Mouse (Mus musculus) frontal cortex, adult (tissue): ENCODE measurements around the gene Olfm2.

ENCODE experiments used
- ATAC-seq: cut with Nextera tagmentation; 2 replicates; pipeline ENCODE4 v1.9.2; 2017; ENCODE audit warnings: mild to moderate bottlenecking, moderate library complexity, mixed read lengths; ENCODE audit not compliant: low TSS enrichment

Gene Olfm2

DNA sequence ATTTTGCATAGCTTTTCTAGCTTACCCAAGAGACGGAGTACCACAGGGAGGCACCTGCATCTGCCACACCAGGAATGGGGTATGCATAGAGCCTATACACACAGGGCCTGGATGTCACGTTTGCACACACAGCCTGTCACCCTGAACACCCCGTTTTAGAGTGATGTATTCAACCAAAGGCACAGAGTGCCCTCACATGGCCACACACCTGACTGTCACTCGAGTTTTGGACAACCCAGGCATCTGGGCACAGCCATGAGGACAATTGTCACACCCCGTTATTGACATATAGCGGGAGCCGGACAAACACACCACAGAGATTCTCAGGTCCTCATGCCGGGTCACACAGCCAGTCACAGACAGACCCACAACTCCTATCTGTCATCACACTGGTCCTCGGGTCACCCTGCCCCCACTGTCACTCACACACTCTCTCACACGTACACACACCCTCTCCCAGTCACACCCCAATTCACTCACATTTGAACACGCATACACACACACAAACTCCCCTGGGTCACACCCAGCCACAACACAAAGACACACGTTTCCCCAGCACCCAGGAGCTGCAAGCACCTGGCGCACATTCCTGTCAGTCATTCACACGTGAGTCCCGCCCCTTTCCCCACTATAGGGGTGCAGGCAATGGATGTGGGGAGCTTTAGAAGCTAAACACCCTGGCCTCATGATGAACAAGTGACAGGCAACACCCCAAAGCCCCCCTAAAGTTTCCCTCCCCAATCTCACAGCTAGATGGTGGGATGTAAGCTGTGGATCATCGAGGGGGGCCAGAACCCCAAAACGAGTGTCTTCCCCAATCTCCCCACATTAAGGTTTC is 801 bp downstream of the Olfm2 start:
- ATAC-seq = no peak

DNA sequence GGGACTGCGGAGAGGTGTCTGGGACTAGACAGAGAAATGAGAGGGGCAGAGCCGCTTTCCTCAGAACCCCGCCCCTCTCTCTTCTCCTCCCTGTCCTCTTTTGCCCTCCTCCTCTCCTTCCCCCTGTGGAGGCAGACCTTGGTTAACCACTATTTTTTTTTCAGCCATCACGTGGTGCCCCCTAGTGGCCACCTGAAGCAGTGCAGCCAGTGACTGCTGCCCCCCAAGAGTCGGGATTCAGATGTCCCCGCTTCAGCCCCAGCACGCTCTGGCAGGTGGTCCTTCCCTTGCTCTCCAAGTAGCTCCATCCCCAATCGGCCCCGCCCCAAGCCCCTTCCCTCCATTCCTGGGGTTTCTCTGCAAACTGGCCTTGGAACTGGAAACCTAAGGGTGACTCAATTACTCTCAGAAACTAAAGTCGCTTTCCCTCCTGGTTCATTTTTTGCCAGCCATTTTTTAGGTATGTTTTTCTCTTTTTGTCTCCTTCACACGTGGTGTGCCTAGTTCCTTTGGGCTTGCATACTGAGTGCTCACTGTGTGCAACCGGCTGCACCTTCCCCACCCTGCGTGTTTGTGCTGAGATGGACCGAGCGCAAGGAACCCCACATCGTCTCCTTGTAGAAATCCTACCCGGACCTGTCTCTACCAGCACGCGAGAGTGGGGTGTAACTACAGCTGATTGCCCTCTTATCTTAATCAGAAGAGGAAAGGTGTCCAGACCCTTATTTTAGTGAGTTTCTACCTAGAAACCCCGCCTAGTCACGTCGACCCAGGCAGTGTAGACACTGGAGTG is 2.0 kb downstream of the Olfm2 start:
- ATAC-seq = 0 out of 2 replicates have a peak, but pooled peaks have one; percentile 9

DNA sequence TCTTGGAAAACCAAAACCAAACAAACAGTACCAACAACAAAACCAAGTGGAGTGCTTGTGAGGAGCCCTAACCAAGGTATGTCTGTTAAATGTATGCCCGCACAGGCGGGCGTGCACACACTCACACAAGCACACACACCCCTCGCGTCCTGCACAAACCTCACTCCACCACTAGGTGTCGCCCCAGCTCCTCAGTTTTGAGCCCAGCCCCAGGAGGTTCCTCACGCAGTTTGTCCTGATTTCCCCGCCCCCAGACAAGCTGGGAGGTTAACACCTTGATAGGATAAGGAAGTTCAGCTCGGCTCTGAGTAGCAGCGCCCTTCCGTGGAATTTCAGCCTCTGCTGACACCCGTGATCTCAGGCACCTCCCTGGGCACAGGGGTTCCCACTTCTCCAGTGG is 5.7 kb downstream of the Olfm2 start:
- peak; percentile 75 for ATAC-seq

DNA sequence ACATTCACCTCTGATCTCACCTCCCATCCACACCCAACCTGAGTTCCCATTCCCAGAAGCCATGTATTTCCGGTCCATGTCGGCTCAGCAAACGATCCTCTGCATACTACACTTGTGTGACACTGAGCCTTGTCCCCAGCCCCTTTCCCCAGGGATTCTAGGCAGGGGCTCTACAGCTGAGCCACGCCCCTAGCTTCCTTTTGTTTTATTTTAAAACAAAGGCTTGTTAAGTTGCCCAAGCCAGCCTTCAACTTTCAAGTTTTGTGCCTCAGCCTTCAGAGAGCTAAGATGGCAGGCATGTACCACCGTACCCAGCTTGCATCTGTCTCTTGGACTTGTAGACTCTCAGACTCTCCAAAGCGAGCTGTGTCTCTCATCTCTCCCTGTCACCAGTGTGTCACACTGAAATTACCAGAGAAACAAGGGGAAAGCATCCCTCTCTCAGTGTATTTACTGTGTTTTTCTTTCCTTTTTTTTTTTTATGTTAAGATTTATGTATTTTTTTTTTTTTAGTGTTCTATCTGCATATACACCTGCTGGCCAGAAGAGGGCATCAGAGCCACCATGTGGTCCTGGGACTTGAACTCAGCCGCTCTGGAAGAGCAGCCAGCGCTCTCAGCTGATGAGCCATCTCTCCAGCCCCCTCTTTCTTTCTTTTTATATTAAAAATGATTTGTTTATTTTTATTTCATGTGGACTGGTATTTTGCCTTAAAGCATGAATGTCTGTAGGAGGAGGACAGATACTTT is 7.7 kb downstream of the Olfm2 start:
- ATAC-seq = no peak

DNA sequence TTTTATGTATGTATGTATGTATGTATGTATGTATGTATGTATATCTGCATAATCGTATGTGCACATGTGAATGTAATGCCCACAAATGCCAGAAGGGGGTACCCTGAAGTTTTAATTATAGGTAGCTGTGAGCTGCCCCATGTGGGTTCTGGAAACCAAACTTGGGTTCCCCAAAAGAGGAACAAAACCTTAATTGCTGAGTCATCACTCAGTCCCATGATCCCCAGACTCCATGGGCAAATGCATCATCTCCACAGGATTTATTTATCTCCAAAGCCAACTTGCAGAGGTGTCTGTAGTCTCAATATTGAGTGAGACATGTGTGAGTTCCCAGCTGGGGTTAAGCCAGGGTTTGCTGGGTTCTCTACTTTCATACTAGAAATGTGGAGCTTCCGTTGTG is 8.9 kb downstream of the Olfm2 start:
- no peak for ATAC-seq

DNA sequence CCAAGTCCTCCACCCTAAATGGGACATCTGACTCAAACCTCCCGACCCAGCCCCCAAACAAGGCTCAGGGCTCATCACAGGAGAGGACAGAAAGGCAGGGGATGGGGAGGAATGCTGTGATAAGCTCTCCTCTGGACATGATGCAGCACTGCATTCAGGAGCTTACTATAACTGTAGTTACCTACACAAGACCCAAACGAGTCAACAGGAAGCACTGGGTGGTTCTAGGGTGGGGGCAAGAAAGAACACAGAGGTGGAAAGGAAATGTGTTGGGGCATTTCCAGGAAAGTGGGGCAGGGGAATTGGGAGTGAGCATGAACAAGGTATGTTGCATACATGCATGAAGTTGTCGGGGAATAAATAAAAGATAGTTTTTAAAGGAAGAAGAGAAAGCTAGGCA is 11.5 kb downstream of the Olfm2 start:
- no peak for ATAC-seq

DNA sequence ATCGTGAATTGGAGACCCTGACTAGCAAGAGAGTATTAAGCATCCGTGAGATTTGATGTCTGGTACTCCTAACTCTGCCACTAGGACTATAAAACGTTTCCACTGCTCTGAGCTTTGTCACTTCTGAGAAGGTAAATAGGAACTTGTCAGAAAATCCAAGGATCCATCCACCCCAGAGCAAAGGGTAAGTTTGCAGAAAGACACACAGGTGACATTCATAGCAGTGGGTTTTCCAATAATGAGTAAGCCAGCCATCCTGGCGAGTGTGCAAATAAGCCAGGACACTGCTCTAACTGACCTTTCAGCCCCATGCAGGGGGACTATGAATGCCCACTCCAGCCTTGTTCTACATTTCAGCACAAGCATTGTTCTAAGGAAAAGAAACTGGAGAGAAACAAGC is 14.4 kb downstream of the Olfm2 start:
- no peak for ATAC-seq

DNA sequence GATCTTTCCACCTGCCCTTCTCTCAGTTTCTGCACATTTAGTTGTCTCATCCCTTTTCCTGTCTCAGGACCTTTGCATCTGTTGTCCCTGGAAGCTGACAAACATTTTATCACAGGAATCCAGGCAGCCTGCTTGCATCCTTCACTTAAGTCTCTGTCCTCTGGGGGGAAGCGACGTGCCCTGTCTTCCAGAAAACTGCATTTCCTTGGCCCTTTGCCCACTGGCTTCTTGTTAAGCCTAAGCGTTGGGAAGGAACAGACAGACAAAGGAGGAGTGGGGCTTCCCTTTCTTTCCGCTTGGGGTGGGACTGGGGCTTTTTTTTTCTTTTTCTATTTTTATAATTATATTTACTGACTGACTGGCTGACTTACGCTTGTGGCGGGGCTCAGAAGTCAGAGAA is 16.7 kb downstream of the Olfm2 start:
- no peak for ATAC-seq

DNA sequence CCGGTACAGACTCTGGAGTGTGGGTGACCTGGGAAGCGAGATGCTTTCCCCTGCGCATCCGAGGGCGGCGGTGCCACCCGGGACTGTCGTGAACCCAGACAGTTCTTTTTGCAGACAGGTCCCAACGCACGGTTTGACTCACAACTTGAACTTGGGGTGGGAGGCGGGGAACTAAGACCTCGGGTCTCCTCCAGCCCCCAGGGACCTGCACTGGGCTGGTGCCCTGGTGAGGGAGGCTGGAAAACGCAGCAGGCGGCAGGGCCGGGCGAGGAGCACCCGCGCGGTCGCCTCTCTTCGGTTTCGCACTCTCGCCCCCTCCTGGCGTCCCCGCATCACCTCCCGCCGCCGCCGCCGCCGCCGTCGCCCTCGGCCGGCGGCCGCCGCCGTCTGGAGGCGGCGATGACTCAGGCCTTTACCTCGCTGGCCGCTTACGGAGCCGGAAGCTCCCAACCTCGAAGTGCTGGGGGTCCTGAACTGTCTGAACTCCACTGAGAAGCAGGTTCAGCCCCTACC is 18.5 kb downstream of the Olfm2 start:
- ATAC-seq = peak; percentile 39

DNA sequence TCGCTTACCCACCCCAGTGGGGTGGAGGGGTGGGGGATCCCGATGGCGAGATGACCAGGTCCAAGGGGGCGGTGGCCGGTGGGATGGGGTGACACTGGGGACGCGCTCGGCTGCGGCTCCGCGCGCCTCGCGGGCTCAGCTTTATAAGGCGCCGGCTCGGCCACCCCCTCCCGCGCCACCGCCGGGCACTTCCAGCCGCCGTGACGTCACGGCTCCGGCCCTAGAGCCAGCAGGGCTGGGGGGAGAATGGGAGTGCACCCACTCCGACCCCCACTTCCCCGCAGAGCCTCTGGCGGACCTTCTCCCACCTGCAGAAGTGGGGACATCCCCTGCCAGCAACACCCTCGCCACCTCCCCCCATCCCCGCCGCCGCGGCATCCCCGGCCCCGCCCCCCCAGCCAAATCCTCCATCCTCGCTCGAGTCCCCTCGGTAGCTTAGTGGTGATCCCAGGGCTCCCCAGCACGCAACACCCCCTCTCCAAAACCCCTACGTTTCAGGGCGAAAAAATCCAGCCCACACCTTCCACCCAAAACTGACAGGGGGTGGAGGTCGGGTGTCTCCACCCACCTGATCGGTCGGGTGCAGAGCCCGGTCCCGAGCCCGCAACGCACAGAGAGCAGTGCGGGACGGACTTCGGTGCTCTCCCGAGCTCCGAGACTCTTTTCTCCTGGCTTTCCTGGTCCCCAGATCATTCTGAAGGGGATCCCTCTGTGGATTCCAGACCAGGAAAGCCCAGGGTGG is 19.1 kb downstream of the Olfm2 start:
- ATAC-seq = peak; percentile 28; the same call in 1 of the 2 replicates

DNA sequence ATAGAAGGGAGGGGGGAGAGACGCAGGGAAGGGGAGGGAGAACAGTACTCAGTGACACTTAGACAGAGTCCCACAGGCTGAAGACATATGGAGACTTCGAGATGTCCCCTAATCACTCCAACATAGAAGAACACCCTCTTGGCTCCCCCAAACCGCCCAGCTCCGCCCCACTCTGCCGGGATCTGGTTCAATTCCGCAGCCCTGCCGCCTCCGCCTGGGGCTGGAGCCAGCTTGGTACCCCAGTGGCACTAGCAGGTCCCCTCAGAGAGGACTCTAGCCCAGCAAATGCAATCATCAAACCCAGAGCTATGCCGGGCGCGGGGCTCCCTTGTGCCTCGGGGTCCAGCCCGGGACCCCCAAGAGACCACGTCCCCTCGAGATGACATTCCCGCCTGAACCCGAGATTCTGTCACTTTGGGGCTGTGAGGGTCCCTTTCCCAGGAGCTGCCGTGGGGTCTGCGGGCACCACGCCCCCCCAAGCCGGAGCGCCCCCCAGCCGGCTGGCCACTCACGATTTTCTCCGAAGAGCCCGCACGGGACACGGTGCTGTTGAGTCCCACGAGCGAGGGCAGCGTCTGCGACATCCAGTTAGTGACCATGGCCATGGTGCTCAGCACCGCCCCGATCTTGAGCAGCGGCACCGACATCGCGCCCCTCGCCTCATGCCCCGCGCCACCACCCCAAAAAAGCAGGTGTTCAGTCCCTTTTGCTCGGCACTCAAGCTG is 19.9 kb downstream of the Olfm2 start:
- peak; percentile 58 for ATAC-seq

DNA sequence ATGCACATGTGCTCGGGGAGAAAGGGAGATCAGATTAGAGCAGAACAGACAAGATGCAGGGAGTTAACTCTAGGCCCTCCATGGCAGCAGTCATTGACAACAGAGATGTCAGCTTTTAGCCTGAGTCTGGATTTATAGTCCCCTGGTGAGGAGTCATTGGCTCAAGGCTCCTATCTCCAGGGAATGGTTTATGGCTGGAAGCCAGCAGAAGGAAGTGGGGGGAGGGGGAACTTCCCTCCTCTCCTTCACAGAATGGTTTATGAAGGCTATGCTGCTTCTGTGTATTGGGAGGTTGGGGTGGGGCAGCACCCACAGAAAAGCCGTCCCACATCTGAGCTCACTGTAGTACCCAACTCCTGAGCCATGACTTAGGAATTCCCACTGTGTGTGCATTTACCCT is 24.6 kb downstream of the Olfm2 start:
- no peak for ATAC-seq

DNA sequence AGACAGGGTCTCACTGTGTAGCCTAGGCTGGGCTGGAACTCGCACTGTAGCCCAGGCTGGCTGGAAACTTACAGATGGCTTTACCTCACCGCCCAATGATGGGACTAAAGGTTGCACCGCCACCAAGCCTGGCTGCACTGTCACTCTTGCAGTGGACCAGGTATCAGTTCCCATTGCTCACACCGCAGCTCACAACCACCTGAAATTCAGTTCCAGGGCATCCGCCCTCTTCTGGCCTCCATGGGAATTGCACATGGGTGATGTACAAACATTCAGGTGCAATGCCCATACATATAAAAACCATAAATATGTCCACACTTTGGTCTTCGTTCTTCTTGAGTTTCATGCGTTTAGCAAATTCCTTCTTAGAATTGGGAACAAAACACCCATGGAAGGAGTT is 30.8 kb downstream of the Olfm2 start:
- no peak for ATAC-seq

DNA sequence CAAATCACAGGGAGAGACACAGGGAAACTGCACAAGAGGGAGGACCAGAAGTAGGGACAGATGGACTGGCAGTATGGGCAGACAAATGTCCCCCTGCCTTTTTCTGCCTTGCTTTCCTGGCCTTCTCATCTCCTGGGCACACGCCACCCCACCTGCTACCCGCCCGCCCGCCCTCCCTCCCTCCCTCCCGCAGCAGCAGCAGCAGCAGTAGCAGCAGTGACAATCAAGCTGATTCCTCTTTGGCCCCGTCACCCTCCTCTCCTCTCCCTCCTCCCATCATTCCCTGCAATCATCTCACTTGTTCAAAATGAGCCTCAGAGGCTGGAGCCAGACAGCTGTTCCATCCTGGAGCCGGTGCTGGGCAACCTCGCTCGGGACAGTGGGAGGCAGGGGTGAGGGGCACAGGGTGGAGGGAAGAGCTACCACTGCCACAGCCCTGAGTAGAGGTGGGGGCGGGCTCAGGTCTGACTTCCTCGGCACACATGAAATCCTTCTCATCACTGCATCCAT is 32.6 kb downstream of the Olfm2 start:
- ATAC-seq = peak; percentile 47; the same call in 1 of the 2 replicates

DNA sequence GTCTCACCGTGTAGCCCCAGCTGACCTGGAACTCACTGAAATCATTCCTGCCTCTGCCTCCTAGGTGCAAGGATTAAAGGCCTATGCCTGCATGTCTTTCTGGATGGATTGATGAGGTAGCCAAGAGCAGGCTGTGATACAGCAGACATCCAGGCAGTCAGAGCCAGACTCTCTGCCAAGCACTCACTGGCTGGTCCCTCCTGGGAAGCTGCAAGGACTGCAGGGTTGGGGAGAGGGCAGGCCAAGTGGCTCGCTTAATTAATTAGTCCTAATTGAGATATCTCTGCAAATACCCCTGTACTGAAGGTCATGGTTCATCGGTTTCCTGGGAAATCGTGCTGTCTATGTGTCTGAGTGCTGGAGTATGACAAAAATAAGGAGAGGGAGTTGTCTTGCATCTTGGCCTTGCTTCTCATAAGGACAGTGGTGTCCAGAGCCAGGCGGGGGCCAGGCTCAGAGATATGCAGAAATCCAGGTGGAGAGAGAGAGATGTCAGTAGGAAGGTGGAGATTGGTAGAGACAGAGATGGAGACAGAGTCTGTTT is 33.1 kb downstream of the Olfm2 start:
- 0 out of 2 replicates have a peak, but pooled peaks have one; percentile 22 for ATAC-seq

DNA sequence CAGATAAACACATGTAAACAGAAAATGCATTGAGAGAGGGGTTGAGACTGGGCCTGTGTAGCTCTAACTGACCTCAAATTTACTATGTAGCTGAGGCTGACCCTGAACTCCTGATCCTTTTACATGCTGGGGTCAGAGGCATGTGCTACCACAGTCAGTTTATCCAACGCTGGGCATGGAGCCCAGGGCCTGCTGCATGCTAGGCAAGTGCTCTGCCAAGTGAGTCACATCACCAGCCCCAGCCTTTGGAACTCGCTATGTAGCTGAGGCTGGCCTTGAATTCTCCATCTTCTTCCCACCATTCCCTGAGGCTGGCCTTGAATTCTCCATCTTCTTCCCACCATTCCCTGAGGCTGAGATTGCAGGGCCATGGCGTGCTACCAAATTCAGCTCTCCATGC is 35.7 kb downstream of the Olfm2 start:
- ATAC-seq = peak; percentile 27; the same call in 1 of the 2 replicates

DNA sequence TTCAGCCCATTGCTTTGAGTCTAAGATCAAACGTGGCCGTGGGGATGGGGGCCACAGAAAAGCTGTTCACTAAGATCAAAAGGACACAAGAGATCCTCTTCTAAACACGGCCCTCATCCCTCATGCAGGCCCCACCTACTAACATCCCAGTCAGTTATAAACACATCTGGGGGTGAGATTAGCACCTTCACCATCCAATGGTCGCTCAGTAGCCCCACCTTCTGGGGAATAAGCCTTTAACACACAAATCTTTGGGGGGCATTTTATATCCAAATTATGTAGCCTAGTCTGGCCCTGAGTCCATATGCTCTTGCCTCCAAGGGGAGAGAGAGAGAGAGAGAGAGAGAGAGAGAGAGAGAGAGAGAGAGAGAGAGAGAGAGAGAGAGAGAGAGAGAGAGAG is 40.2 kb downstream of the Olfm2 start:
- ATAC-seq = no peak

DNA sequence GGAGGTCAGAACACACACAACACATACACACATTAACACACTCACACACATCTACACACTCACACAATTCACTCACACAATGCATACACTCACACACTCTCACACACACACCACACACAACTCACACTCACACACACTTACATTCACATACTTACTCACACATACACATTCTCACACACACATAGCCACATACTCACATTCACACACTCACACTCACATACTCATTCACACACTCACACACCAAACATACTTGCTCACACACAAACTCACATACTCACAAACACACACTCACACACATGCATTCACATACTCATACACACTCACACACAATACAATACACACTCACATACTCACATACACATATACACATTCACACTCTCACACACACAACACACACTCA is 40.7 kb downstream of the Olfm2 start:
- ATAC-seq = no peak

DNA sequence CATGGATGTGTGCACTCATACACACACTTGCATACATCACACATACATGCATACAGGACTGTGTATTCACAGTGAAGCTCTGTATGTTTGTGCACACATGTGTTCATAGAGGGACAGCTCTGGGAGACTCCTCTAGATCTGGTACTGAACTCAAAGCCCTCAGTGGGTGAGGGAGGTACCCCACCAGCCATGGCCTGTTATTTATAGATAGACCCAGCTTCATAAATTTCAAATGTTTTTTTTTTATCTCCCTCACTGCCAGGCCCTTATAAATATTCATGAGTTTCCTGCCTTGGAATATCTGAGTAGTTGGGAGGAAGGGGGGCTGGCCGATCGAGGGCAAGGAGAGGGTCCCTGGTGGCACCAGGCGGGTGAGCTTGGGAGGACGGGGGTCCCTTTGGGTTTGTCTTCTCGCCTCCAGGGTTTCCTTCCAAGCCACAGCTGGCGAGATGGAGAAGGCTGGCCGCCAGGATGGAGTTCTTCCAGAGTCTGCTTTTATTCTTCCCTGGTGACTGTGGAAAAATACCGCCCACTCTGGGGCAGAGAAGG is 42.2 kb downstream of the Olfm2 start:
- peak; percentile 60 for ATAC-seq

DNA sequence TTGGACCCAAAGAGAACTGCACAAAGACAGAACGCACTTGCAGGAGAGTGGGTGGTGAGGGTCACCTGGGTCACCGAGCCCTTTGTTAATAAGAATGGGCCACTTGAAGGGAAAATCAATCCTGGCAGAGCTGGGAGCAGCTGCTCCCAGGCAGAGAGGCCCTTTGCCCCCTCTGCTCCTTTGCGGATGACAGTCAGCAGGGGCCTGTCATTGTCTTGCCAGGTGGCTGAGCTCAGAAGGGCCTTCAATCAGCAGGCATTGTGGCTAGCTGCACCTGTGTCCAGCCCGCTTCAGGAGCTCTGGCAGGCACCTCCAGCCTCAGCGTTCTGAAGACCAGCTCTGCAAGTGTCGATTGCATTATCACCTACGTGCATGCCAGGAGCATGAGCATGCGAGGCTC is 48.7 kb downstream of the Olfm2 start:
- no peak for ATAC-seq
